Mouse (Mus musculus) urinary bladder, postnatal 36 days (tissue): ENCODE results near the gene Cep78.
A peak's percentile ranks its signal among the peaks of the same experiment; 100 is the strongest.

ENCODE experiments used
- DNase-seq, 2 experiments: peaks; one replicate each; pipeline ENCODE4 v3.0.0; 2022; ENCODE audit warnings: low spot score in 2 of 2, mixed read lengths in 1 of 2

The Cep78 gene

DNA sequence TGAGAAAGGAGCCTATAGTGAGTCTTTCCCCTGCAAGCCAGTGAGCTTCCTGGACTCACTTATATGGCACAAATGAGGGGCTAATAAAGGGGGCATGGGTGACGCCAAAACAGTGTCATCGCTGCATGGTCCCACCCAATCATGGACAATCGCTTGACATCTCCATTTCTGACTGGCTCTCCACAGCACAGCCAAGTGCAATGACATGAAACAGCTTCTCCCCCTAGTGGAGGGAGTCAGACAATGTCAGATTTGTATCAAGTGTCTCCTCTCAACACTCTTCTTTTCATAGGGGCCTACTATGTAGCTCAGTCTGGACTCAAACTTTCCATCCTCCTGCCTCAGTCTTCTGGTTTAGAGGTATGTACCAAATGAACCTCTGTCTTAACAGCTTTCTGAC is 19.7 kb downstream of the Cep78 start:
- peak in 1 of 2 experiments; percentile 29 for DNase-seq

DNA sequence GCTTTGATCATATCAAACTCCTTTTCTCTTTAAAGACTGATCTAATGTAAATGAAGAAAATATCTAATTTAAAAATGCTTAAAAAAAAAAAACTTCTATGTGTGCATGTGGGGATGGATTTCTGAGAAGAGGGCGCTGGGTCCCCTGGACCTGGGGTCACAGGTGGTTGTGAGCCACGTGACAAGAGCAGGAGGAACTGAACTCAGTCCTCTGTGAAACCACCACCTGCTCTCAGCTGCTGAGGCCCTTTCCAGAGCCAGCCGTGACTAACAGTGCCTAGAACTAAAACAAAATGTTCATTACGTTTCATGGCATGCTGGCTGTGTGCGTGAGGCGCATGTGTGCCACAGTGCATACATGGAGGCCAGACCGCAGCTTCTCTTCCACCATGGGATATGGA is 20.3 kb downstream of the Cep78 start:
- no peak for DNase-seq

- DNase-seq = no peak
Measured at GRCm38 (mm10) chr19:15963011-15963695, 21.6 kb downstream of the Cep78 start.

DNA sequence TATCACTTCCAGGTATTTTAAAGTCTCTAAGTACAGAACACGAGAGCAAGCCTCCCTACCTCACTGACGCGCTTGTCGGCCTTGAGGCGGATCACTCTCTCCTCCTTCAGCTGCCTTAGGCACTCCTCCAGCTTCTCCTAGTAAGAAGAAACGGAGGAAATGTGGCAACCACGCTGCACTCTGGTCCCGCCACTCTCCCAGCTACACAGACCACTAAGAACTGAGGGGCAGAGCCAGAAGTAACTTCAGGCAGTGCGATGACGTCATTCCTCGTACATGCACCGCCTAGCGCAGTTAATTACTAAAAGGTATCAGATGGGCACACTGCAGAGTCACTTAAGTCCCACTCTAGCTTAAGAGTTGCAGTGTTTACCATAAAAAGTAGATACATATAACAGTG is 22.5 kb downstream of the Cep78 start:
- no peak for DNase-seq

GRCm38 (mm10) chr19:15950225-15950624 is 34.6 kb downstream of the Cep78 start:
- no peak for DNase-seq

DNA sequence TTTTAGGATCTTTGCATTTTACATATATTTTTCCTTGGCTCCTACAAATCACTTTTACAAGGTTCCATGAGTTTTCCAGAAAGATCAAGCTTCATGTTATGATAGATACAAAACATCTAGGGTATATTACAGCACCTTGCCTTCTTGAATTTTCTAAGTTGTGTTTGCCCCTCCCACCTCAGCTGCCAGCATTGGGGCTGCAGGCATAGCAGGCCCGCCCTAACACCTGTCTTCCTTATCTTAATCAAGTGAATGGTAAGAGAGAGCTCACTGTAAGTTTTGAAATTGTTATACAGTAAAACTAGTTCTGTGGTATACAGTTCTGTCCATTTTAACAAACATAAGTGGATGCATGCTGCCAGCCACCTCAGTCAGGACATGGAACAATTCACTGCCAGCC is 35.9 kb downstream of the Cep78 start:
- no peak for DNase-seq

- DNase-seq = no peak
Measured at GRCm38 (mm10) chr19:15948426-15948825, 36.4 kb downstream of the Cep78 start.

- DNase-seq = no peak
Measured at GRCm38 (mm10) chr19:15947237-15947636, 37.6 kb downstream of the Cep78 start, which contains the start of gene Psat1. Gene Psat1 (minus strand): TSS chr19:15947337.

GRCm38 (mm10) chr19:15946663-15947062 is 38.1 kb downstream of the Cep78 start:
- peak; percentile 34 to 61 for DNase-seq

- no peak for DNase-seq
Measured at GRCm38 (mm10) chr19:15943117-15943423, 41.7 kb downstream of the Cep78 start.

GRCm38 (mm10) chr19:15942421-15943116 is 42.2 kb downstream of the Cep78 start:
- DNase-seq = no peak

DNA sequence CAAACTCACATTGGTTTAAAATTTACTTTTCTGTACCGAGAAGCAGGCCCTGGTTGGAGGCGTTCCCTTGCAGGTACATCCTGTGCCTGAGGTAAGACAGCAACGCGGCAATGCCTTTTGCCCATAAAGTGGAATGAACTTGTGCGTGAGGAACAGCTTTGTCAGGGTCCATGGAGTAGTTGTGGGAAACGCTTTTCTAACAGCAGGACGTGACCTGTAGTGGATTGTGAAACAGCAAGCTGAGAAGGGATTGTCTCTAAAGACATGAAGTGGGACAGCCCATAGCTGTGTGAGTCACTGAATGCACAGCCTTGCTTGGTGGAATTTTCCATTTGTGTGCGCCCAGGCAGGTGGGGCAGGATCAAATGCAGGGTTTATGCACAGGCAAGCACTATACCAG is 43.4 kb downstream of the Cep78 start:
- peak; percentile 47 to 59 for DNase-seq

GRCm38 (mm10) chr19:15925719-15926045 is 59.1 kb downstream of the Cep78 start:
- peak; percentile 37 to 72 for DNase-seq

- DNase-seq = peak; percentile 70 to 84
Measured at GRCm38 (mm10) chr19:15924866-15925718, 59.7 kb downstream of the Cep78 start.

DNA sequence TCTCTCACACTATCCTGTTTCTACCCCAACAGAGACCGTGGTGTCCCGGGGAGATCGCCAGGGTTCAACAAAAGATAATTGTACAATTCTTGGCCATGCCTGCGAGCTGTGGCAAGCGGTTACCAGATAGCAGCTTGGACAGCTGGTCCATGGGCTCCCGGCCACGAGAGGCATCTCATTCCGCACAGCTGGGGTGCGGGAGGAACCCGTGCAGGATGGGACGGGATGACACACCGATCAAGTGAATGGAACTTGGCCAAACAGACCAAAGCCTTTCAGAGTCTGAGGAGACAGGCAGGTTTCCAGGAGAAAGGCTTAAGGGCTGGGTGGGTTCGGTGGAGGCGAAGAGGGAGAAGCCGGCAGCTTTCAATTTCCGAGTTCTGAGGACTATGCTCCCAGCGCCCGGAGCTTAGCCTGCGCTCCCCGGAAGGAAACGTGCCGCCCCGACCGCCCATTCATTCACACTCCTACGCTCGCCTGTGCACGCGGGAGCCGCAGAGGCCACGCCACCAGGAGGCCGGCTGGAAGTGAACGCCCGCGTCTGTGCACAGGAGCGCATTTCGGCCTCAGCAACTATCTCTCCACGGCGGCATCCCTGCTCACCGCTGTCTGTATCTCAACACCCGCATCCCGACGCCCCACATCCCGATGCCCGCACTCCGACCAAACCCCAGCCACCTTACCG is 60.5 kb downstream of the Cep78 start:
- peak; percentile 25 to 33 for DNase-seq

DNA sequence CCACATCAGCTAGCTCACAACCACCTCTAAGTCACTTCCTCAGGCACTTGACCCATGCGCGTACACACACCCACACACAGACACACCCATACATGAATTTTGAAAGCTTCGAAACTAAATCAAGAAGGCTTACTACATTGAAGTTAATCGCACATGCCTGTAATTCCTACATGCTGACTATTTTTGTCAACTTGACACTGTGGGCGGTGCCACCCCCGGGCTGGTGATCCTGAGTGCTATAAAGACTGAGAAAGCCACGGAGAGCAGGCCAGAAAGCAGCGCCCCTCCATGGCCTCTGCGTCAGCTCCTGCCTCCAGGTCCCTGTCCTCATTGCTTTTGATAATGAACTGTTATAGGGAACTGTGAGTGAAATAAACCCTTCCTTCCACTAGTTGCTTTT is 61.4 kb downstream of the Cep78 start:
- DNase-seq = peak; percentile 21 to 22

- no peak for DNase-seq
Measured at GRCm38 (mm10) chr19:15919336-15919735, 65.5 kb downstream of the Cep78 start.

DNA sequence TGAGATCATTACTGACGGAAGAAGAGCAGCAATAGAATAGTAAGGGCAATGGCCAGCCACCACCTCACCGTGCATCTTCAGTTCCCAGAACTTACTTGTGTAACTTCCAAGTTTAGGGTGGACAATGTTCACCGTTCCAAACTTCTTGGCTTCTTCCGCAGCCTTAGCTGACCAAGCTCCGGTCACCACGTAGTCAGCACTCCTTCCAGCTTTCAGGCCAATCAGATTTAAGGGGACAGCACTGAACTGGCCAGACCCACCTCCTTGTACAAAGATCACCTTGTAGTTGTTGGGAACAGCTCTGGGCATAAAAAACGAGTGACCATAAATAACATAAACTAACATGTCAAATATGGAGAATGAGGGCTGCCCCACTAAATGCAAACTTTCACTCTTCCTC is 66.7 kb downstream of the Cep78 start:
- DNase-seq = no peak

DNA sequence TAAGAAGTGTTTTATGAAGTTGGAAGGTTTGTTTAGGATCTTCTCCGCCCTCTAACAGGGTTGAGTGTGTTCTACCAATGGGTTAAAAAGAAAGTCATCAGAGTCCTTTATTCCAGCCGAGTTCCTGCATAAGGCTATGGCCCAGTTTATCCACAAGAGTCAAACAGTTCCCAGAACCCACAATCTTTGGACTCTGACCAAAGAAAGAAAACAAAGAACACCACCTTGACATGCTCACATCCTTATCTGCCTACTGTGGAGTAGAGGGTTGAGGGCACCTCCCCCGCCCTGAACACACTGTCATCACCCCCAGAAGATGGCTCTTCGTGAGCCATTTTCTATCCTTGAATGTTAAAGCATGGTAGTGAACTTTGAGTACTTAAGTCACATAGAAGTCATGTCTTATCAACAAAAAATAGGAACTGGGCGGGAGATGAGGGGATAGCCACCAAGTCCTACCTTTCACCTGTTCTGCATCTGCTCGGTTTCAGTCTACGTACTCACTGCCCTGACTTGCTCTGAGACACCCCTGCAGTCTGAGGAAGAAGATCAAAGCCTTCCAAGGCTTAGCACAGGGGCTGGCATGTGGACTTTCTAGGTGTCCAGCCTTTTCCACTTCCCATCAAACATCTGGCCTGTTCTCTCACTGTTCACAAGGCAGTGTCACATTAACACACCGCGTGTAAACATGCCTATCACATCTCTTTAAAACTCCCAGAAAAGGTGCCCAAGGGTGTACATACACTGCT is 71.4 kb downstream of the Cep78 start:
- DNase-seq = no peak

DNA sequence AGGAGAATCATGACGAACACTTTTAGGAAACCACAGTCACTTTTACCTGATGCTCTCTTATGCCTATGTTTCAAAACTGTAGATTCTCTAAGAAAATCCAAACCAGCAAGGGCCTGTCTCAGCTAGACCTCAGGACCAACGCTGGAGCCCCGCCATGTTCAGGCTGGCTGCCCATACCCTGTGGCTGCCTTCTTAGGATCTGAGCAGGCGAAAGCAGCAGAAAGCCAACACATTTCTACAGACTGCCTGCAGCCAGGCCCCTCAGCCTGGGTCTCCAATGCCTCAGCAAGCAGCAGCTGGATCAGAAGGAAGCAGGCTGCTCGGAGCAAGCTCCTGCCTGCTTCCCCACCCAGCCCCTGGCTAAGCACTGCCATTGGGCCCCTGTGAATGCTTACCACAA is 73.3 kb downstream of the Cep78 start:
- DNase-seq = no peak

DNA sequence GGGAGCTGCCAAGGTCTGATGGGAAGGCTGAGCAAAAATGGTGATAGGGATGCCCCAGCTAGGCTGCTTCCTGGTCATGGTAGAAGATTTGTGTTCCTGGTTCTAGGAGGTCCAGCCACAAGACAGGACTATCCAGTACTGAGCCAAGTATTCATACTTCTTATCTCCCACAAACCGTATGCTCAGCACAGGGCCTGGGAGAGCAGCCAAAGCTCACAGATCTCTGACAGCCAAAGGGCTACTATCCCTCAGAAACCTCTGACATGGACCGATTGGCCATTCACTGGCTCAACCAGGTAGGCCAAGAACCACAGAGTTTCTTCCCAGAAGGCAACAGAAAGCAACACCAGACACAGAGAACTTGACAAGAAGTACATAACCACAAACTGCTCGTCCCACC is 73.8 kb downstream of the Cep78 start:
- no peak for DNase-seq
